Mouse (Mus musculus): ENCODE data around the gene Gm17606. TPM values are rescaled to one million over a fixed set of nuclear protein-coding genes. Genes with fewer than 3 reads are reported as not detected.
A peak's percentile ranks its signal among the peaks of the same experiment; 100 is the strongest.

Gene Gm17606
- total RNA-seq, 2 experiments from 2014 or later: not detected

DNA sequence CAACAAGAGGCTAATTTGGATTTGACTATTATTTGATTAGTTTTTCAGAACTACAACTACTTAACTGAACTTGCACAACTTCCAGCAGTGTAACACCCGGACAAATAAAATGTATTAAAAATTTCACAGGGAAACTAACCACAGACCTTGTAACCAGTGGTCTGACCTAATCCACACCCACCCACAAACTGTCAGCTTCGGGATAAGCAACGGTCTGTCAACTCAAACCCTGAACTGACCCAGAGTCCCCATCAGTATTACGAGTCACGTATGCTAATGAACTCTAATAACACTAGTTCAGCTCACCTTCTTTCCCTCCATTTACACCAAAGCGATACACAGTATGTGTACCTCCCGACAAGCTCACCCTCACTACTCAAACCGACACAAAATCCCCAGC, 44.7 kb downstream of the Gm17606 start:
- Histone ChIP-seq H3K4me3 (peak overlapping the region; percentile 70), H3K27ac (peak overlapping the region; percentile 98)
- intact Hi-C loops (cut with DNase I): loop anchor here (5.0 kb wide), 1 partner anchor 33 kb away; no protein-coding TSS in a partner anchor
- TF ChIP-seq CTCF (IDR thresholded peaks at IDR 0.05): no peak
- DNase-seq: no peak

DNA sequence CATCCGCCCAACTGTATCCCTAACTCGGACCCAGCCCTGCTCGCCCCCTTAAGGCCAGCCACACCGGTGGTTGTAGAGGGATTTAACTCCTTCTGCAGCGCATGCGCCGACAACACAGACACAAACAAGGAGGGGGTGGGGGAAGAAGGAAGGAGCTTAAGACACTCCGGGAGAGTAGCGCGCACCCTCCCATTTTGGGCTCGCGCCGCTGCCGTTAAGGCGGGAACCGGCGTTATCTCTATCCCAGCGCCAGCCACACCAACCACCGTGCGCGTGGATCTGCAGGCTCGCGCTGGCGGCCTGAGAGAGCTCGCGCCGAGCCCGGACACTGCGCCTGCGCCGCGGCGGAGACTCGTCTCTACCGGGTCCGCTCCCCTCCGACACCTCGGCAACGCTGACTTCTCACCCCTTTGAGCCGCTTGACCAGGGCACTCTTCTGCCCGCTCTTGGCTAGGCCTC, 45.3 kb downstream of the Gm17606 start, which contains the start of gene 1700123O20Rik:
Gene 1700123O20Rik (plus strand): TSS at position 154 of the 459 bp plus-strand sequence.
- H3K27ac ChIP-seq: peak within 1 kb of the TSS; percentile 98
- peak within 1 kb of the TSS; percentile 70 for H3K4me3 ChIP-seq
- peak; percentile 21; the same call in 1 of the 2 replicates for TF ChIP-seq CTCF (IDR thresholded peaks at IDR 0.05)
- DNase-seq: no peak
- intact Hi-C loops (cut with DNase I): loop anchor here (5.0 kb wide), 1 partner anchor 34 kb away; no protein-coding TSS in a partner anchor

DNA sequence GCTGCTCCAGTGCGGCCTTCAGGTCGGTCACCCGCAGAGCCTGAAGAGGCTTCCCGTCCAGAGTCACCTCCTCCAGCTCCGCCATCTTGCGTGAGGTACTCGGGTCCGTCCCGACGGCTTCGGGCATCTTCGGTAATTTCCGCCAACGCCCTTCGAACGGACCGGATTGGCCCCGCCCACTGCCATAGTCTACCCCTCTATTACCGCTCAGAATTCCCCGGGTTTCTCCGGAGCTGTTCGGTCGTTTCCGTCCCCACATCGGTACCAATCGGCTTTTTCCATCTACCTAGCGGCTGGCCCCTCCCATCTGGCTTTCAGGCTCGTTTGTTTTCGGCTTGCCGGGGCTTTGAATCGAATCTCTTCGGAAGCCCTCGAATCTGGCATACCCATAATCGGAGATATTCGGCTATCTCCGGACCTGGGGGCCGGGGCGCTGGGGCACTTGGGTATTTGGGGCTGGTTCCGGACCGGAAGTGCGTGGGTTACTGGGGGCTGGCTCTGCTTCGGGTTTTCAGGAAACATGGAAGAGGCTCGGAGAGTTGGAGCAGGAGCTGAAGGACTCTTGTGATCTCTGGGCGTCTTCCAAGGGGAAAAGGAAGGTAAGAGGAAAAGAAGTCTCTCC, 45.9 kb downstream of the Gm17606 start, which contains the start of gene Acin1:
Gene Acin1 (minus strand): TSS at position 410 of the 622 bp plus-strand sequence.
- no peak for TF ChIP-seq CTCF (IDR thresholded peaks at IDR 0.05)
- peak; percentile 100 for DNase-seq
- peak within 1 kb of the TSS; percentile 98 for H3K27ac ChIP-seq
- intact Hi-C loops (cut with DNase I): loop anchor here (5.0 kb wide), 1 partner anchor 34 kb away; no protein-coding TSS in a partner anchor
- peak within 1 kb of the TSS; percentile 70 for H3K4me3 ChIP-seq

DNA sequence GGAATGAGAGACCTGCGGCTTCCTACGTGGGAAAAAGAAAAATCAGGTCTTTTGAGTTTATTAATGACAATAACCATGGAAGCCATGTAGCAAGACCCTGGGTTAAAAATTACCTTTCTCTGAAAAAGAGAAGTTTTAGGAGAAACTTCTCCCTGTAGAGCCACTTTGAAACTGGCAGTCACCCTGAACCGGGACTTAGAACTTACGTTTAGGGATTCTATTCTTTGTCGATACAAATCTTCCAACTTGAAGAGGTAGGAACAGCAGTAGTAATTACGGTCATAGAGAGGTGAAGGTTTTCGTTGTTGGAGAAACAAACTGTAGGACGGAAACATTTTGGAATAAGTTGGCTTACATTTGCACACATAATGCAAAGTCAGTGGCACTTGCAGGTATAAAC, 46.5 kb downstream of the Gm17606 start:
- TF ChIP-seq CTCF (IDR thresholded peaks at IDR 0.05): no peak
- H3K27ac ChIP-seq: peak overlapping the region; percentile 98
- intact Hi-C loops (cut with DNase I): loop anchor here (5.0 kb wide), 1 partner anchor 35 kb away; no protein-coding TSS in a partner anchor
- DNase-seq: no peak
- H3K4me3 ChIP-seq: peak overlapping the region; percentile 70

DNA sequence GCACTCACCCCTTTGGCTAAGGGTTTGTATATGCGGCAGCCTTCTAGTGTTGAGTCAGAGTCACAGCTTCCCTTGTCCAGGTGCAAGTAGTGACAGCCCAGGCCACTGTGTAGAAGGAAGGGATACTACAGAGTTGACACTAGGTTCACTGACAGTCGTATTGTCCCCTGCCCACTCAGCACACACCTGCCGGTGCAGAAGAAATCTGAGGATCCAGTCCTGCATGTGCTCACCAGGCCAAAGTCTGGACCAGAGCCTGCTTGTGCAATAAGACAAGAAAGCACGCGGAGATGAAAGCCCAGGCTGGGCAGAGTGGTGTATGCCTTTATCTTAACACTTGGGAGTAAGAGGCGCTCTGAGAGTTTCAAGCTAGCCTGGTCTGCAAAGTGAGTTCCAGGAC, 54.3 kb downstream of the Gm17606 start:
- no peak for TF ChIP-seq CTCF (IDR thresholded peaks at IDR 0.05)
- Histone ChIP-seq H3K4me3 (no peak overlapping the region), H3K27ac (no peak overlapping the region)
- intact Hi-C loops (cut with DNase I): no loop called here
- DNase-seq: no peak

DNA sequence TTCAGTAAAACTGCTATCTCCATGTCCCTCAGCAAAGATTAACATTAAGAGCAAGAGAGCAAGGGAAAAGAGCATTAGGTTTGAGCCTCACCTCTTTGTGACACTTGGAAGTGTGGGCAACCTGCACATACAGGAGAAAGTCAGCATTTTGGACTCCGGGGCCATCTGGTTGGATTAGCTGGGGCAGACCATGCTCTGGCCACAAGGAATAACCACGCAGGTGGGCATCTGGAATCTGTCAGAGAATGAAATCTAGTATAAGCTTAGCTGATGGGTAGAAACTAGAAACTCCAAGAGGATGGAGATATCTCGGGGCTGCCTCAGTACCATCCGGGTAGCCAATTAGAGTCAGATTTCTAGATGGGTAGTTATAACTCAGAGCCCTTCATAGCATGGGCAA, 56.0 kb downstream of the Gm17606 start:
- intact Hi-C loops (cut with DNase I): no loop called here
- TF ChIP-seq CTCF (IDR thresholded peaks at IDR 0.05): no peak
- no peak overlapping the region for H3K4me3 ChIP-seq
- no peak overlapping the region for H3K27ac ChIP-seq
- no peak for DNase-seq

Small RNAs within 50 kb of the gene (microRNA-seq; reads per million reads assigned to microRNA genes)
- gene Mir686: not detected
- gene Mir6948: not detected

Other genes starting within 250 kb of the Gm17606 start
- 1 to 10 TPM in 1 of 2 experiments, under 1 TPM in 1; 0.56 to 2.0 TPM for gene Slc7a7, start 223.2 kb upstream of the Gm17606 start, total RNA-seq (2021)
- 100 to 1,000 TPM; 102 to 111 TPM for gene Mrpl52, start 214.0 kb upstream of the Gm17606 start, total RNA-seq (2021)
- gene Mmp14, start 209.3 kb upstream of the Gm17606 start, total RNA-seq (2021): 10 to 100 TPM in 1 of 2 experiments, 1 to 10 TPM in 1; 8.5 to 14.0 TPM
- 10 to 100 TPM; 27.9 to 36.5 TPM for gene Lrp10, start 176.8 kb upstream of the Gm17606 start, total RNA-seq (2021)
- not detected for gene Rem2, start 164.9 kb upstream of the Gm17606 start, total RNA-seq (2021)
- 10 to 100 TPM; 32.5 to 34.6 TPM for gene Prmt5, start 123.4 kb upstream of the Gm17606 start, total RNA-seq (2021)
- 1 to 10 TPM; 3.1 to 3.3 TPM for gene Haus4, start 86.3 kb upstream of the Gm17606 start, total RNA-seq (2021)
- 1 to 10 TPM; 1.4 to 1.8 TPM for gene Ajuba, start 63.4 kb upstream of the Gm17606 start, total RNA-seq (2021)
- gene 4931414P19Rik, start 35.0 kb upstream of the Gm17606 start, total RNA-seq (2021): 1 to 10 TPM; 2.2 to 4.0 TPM
- 100 to 1,000 TPM; 161 to 172 TPM for gene Psmb5, start 22.9 kb upstream of the Gm17606 start, total RNA-seq (2021)
- not detected for gene Psmb11, start 19.5 kb upstream of the Gm17606 start, total RNA-seq (2021)
- under 1 TPM; 0.46 to 0.53 TPM for gene Cdh24, start 412 bp downstream of the Gm17606 start, total RNA-seq (2021)
- 10 to 100 TPM in 1 of 2 experiments, 1 to 10 TPM in 1; 7.0 to 11.0 TPM for gene 1700123O20Rik, start 45.3 kb downstream of the Gm17606 start, total RNA-seq (2021)
- 10 to 100 TPM; 75.5 to 81.7 TPM for gene Acin1, start 46.0 kb downstream of the Gm17606 start, total RNA-seq (2021)
- not detected for gene Gm29776, start 57.9 kb downstream of the Gm17606 start, total RNA-seq (2021)
- not detected for gene Cebpe, start 71.2 kb downstream of the Gm17606 start, total RNA-seq (2021)
- 10 to 100 TPM; 21.4 to 23.6 TPM for gene Slc7a8, start 141.0 kb downstream of the Gm17606 start, total RNA-seq (2021)
- gene Rnf212b, start 173.2 kb downstream of the Gm17606 start, total RNA-seq (2021): 1 to 10 TPM; 1.0 to 5.0 TPM
- gene Homez, start 230.0 kb downstream of the Gm17606 start, total RNA-seq (2021): 1 to 10 TPM; 3.0 to 5.2 TPM
- gene Ppp1r3e, start 236.6 kb downstream of the Gm17606 start, total RNA-seq (2021): 1 to 10 TPM; 2.6 to 3.5 TPM
- 10 to 100 TPM; 23.1 to 26.8 TPM for gene Bcl2l2, start 242.4 kb downstream of the Gm17606 start, total RNA-seq (2021)
- 1 to 10 TPM in 1 of 2 experiments, under 1 TPM in 1; 0.56 to 4.4 TPM for gene Gm20521, start 242.5 kb downstream of the Gm17606 start, total RNA-seq (2021)